Mouse (Mus musculus) neural tube, embryonic 15.5 days (tissue): ENCODE measurements around the gene Gm10401. TPM values are rescaled to one million over a fixed set of nuclear protein-coding genes. Genes with fewer than 3 reads are reported as not detected.

Experiments
- ATAC-seq: fragments of 200-750 bp; cut with Nextera tagmentation; 2 replicates; pipeline ENCODE4 v1.8.0; 2017; ENCODE audit warnings: mild to moderate bottlenecking, moderate TSS enrichment, moderate library complexity; ENCODE audit not compliant: low FRiP score
- H3K27ac ChIP-seq: fragments of 300-500 bp; sonication (generic); replicated peaks from 2 replicates; pipeline ENCODE4 v1.5.1; 2015; ENCODE audit warnings: mild to moderate bottlenecking, inconsistent platforms
- H3K27me3 ChIP-seq: fragments of 300-500 bp; sonication (generic); replicated peaks from 2 replicates; pipeline ENCODE4 v1.6.1; 2015; ENCODE audit warnings: inconsistent platforms
- H3K36me3 ChIP-seq: fragments of 300-500 bp; sonication (generic); 2 replicates; pipeline ENCODE4 v1.6.1; 2015; ENCODE audit warnings: inconsistent platforms
- H3K4me1 ChIP-seq: fragments of 300-500 bp; sonication (generic); 2 replicates; pipeline ENCODE4 v1.6.1; 2015; ENCODE audit warnings: inconsistent platforms
- H3K4me2 ChIP-seq: fragments of 300-500 bp; sonication (generic); 2 replicates; pipeline ENCODE4 v1.6.1; 2015; ENCODE audit warnings: inconsistent platforms, mild to moderate bottlenecking, moderate library complexity
- H3K4me3 ChIP-seq: fragments of 300-500 bp; sonication (generic); replicated peaks from 2 replicates; pipeline ENCODE4 v1.5.1; 2015; ENCODE audit warnings: mild to moderate bottlenecking, inconsistent platforms
- H3K9ac ChIP-seq: fragments of 300-500 bp; sonication (generic); replicated peaks from 2 replicates; pipeline ENCODE4 v1.6.1; 2015; ENCODE audit warnings: mild to moderate bottlenecking, inconsistent platforms
- H3K9me3 ChIP-seq: fragments of 300-500 bp; sonication (generic); replicated peaks from 2 replicates; pipeline ENCODE4 v1.6.1; 2016; ENCODE audit warnings: inconsistent platforms
- WGBS: fragments of 180-500 bp; shearing (Covaris S2); methylation state at CpG from one replicate; pipeline ENCODE4 v1.1.7; 2015; ENCODE audit warnings: mixed read lengths; 5-methylcytosine and 5-hydroxymethylcytosine counted together
- polyA plus RNA-seq: library from polyadenylated mRNA; unstranded; fragments of >200 nt; fragmentation: Nextera tagmentation; extraction: Ambion mirVana; gene quantifications from 2 replicates; pipeline ENCODE4 v1.2.1, GENCODE M21; 2015

Gene Gm10401
- 36.7 and 40.5 TPM in 2 replicates for polyA plus RNA-seq

GRCm38 (mm10) chr5:115098195-115098594, at the start of gene Gm10401:
TSS of gene Gm10401 (minus strand) at chr5:115098295.
- no peak within 1 kb of the TSS for H3K9ac ChIP-seq
- no peak within 1 kb of the TSS for H3K27ac ChIP-seq
- H3K4me1 ChIP-seq, result no peaks in the 10 kb centered on the region
- peaks cover 64% of the 10 kb centered on the region for H3K36me3 ChIP-seq
- no peak within 1 kb of the TSS for H3K4me2 ChIP-seq
- no peaks in the 10 kb centered on the region for H3K9me3 ChIP-seq
- WGBS, result 98% methylated on average over 8 of the region's 8 CpGs
- H3K27me3 ChIP-seq, result no peaks in the 10 kb centered on the region
- H3K4me3 ChIP-seq, result no peak within 1 kb of the TSS
- no peak for ATAC-seq

DNA sequence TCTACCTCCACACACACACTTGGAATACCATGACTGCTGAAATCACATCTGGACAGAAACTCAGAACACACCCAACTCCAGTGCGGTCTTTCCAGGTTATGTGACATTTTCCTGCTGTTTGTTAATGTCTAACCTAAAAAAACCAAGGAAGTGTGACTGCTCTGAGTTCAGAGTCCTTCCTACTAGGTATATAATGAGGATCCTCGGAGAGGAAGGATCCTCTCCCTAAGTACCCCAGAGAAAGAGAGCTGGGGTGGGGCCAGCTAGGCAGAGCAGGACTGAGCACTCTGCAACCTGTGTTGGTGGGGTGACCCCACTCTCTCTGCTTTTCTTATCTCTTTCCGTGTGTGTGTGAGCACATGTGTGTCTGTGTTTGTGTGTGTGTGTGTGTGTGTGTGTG, 49.3 kb upstream of the Gm10401 start:
- H3K36me3 ChIP-seq, result peaks cover 68% of the 10 kb centered on the region
- ATAC-seq, result no peak

GRCm38 (mm10) chr5:115146747-115147130, 48.6 kb upstream of the Gm10401 start:
- H3K27me3 ChIP-seq, result no peaks in the 10 kb centered on the region
- H3K9me3 ChIP-seq, result no peaks in the 10 kb centered on the region
- no peak for ATAC-seq
- H3K27ac ChIP-seq, result no peak overlapping the region
- H3K36me3 ChIP-seq, result peaks cover 68% of the 10 kb centered on the region
- no peak overlapping the region for H3K4me3 ChIP-seq
- H3K4me1 ChIP-seq, result peaks cover 8% of the 10 kb centered on the region
- no peak overlapping the region for H3K9ac ChIP-seq
- H3K4me2 ChIP-seq, result no peak overlapping the region

More for the DNA sequence above, 49.3 kb upstream of the Gm10401 start:
- Histone ChIP-seq H3K27ac (no peak overlapping the region), H3K4me2 (no peak overlapping the region), H3K4me3 (no peak overlapping the region), H3K27me3 (no peaks in the 10 kb centered on the region), H3K9ac (no peak overlapping the region), H3K9me3 (no peaks in the 10 kb centered on the region), H3K4me1 (peaks cover 8% of the 10 kb centered on the region)
- 92% methylated on average over 3 of the region's 3 CpGs for WGBS

DNA sequence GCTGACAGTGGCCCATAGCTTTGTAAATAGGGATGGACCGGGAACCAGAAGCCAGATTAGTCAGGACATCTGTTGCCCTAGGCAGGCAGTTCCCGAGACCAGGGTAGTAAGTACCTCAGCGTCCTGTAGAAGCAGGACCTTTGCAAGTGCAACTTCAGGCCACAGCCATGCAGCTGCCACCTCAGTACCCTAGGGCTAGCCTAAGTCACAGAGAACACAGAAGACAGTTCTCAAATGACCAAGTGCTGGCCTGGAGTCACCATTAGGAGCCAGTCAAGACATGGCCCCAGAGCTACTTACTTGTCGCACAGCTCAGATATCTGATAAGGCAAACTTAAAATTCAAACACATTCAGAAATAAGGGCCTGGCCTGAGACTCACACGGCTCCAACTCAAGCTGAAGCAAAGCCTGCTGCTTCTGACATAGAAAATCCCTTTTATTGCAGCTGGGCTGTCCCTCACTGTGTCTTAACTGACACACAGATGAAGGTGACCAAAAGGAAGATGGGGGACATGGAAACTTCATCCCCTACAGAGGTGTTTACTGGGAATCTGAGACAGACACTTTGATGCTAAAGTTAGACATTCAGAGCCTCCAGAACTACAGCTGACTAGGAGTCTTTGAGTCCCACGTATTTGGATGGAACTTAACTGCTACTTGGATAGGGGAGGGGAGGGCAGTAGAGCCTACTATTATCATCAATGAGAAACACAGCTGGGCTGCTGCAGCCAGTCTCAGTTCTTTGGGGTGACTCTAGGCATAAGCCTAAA, 48.1 kb upstream of the Gm10401 start:
- Histone ChIP-seq H3K4me1 (peaks cover 8% of the 10 kb centered on the region), H3K9ac (no peak overlapping the region), H3K36me3 (peaks cover 68% of the 10 kb centered on the region), H3K9me3 (no peaks in the 10 kb centered on the region), H3K27me3 (no peaks in the 10 kb centered on the region), H3K4me2 (no peak overlapping the region), H3K27ac (no peak overlapping the region), H3K4me3 (no peak overlapping the region)
- ATAC-seq, result no peak
- WGBS, result 88% methylated on average over 6 of the region's 6 CpGs

- Histone ChIP-seq H3K27me3 (no peaks in the 10 kb centered on the region), H3K36me3 (peaks cover 61% of the 10 kb centered on the region), H3K4me3 (no peak overlapping the region), H3K9me3 (no peaks in the 10 kb centered on the region), H3K4me1 (peaks cover 8% of the 10 kb centered on the region), H3K9ac (no peak overlapping the region), H3K27ac (no peak overlapping the region), H3K4me2 (no peak overlapping the region)
- ATAC-seq, result no peak
- WGBS, result 70% methylated on average over 11 of the region's 11 CpGs
Measured at GRCm38 (mm10) chr5:115145253-115145968, 47.3 kb upstream of the Gm10401 start.

- H3K9ac ChIP-seq, result no peak overlapping the region
- no peak overlapping the region for H3K4me3 ChIP-seq
- ATAC-seq, result no peak
- H3K4me1 ChIP-seq, result peaks cover 8% of the 10 kb centered on the region
- no peaks in the 10 kb centered on the region for H3K27me3 ChIP-seq
- no peak overlapping the region for H3K4me2 ChIP-seq
- H3K36me3 ChIP-seq, result peaks cover 51% of the 10 kb centered on the region
- WGBS, result 77% methylated on average over 6 of the region's 6 CpGs
- no peaks in the 10 kb centered on the region for H3K9me3 ChIP-seq
- no peak overlapping the region for H3K27ac ChIP-seq
Measured at GRCm38 (mm10) chr5:115144471-115144870, 46.4 kb upstream of the Gm10401 start.

- ATAC-seq, result no peak
- no peaks in the 10 kb centered on the region for H3K27me3 ChIP-seq
- peaks cover 8% of the 10 kb centered on the region for H3K4me1 ChIP-seq
- no peak overlapping the region for H3K4me3 ChIP-seq
- H3K9ac ChIP-seq, result 0 out of 2 replicates have a peak overlapping the region, but pooled peaks have one; percentile 10
- peak overlapping the region; percentile 33; the same call in 1 of the 2 replicates for H3K27ac ChIP-seq
- no peaks in the 10 kb centered on the region for H3K9me3 ChIP-seq
- WGBS, result 78% methylated on average over 10 of the region's 10 CpGs
- H3K36me3 ChIP-seq, result peaks cover 44% of the 10 kb centered on the region
- H3K4me2 ChIP-seq, result no peak overlapping the region
Measured at GRCm38 (mm10) chr5:115143552-115143951, 45.5 kb upstream of the Gm10401 start.

DNA sequence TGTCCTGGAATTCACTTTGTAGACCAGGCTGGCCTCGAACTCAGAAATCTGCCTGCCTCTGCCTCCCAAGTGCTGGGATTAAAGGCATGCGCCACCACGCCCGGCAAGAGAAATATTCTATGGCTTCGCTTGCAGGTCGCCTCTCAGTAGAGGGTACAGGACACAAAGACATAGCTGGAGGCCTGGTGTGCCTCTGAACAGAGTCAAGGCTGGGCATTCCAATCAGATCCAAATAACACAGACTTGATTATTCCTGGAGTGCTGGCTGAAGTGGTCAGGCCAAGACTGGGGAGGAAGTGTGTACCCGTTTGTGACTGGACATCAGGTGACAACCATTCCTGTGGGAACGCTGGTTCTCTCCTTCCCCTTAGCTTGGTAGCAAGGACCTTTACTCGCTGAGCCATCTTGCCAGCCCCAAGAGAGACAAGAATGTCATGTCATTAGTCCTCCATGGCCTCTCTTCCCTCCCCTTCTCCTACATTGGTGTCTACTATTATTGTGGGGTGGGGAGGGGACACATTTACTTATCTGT, 44.1 kb upstream of the Gm10401 start:
- ATAC-seq, result no peak
- Histone ChIP-seq H3K4me2 (no peak overlapping the region), H3K4me1 (peaks cover 8% of the 10 kb centered on the region), H3K9ac (no peak overlapping the region), H3K36me3 (peaks cover 31% of the 10 kb centered on the region), H3K27me3 (no peaks in the 10 kb centered on the region), H3K4me3 (no peak overlapping the region), H3K9me3 (no peaks in the 10 kb centered on the region), H3K27ac (no peak overlapping the region)
- WGBS, result 88% methylated on average over 9 of the region's 9 CpGs

GRCm38 (mm10) chr5:115140726-115141125, 42.6 kb upstream of the Gm10401 start:
- H3K36me3 ChIP-seq, result peaks cover 16% of the 10 kb centered on the region
- no peak overlapping the region for H3K4me2 ChIP-seq
- H3K4me1 ChIP-seq, result peaks cover 8% of the 10 kb centered on the region
- H3K9me3 ChIP-seq, result no peaks in the 10 kb centered on the region
- no peak overlapping the region for H3K9ac ChIP-seq
- 83% methylated on average over 3 of the region's 3 CpGs for WGBS
- no peak overlapping the region for H3K27ac ChIP-seq
- no peak for ATAC-seq
- no peak overlapping the region for H3K4me3 ChIP-seq
- no peaks in the 10 kb centered on the region for H3K27me3 ChIP-seq

DNA sequence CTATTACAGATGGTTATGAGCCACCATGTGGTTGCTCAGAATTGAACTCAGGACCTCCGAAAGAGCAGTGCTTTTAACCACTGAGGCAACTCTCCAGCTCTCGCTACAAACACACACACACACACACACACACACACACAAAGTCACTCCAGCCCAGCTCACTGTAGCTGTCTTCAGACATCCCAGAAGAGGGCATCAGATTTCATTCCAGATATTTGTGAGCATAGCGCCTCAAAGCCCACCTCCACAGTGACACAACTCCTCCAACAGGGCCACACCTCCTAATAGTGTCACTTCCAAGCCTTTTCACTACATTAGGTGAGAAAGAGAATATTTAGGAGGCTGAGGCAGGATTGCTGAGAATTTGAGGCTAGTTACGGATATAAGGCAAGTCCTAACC, 41.0 kb upstream of the Gm10401 start:
- H3K27ac ChIP-seq, result no peak overlapping the region

DNA sequence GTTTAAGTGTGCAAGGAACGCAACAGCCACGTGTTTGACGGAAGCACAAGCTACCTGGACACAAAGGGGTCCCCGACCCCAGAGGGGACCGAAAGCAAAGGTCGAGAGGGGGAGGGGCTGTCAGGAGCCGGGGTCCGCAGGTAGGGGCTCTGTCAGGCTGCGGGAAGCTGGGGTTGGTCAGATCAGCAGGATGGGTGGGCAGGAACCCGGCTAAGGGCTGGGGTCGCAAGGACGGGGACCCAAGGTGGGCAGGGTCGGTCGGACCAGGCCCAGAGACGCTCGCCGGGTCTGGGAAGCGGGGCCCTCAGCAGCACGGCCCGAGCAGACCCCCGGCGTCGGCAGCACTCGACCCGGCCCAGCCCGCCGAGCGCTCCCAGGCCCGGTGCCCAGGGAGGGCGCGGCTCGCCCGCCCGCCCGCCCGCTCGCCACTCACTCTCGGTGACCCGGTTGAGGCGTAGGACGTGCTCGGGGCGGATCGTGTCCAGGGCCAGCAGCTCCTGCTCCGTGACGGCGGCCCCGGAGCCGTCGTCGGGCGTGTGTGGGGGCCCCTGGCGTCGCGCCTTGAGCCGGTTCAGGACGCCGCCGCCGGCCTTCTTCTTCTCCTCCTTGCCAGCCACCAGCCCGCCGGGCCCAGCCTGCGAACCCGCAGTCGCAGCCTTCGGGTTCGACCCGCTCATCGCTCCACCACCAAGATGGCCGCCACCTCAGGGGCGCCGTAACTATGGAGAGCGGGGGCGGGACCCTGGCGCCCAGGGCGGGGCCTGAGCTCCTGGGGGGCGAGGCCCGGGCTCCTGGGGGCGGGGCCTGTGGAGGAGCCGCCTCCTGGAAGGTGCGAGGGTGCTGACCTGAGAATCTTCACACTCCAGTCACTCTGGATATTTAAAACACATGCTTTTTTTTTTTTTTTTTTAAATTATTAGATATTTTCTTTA, 36.4 kb upstream of the Gm10401 start, which contains the start of gene Unc119b:
Unc119b (minus strand) TSS at position 742 of the 932 bp plus-strand sequence.
- Histone ChIP-seq H3K36me3 (peaks cover 5% of the 10 kb centered on the region), H3K27ac (peak within 1 kb of the TSS; percentile 67), H3K4me2 (peak within 1 kb of the TSS; percentile 91), H3K4me3 (peak within 1 kb of the TSS; percentile 83), H3K4me1 (peaks cover 28% of the 10 kb centered on the region), H3K27me3 (no peaks in the 10 kb centered on the region), H3K9me3 (no peaks in the 10 kb centered on the region), H3K9ac (peak within 1 kb of the TSS; percentile 79)
- ATAC-seq, result peak; percentile 96
- under 1% methylated on average over 78 of the region's 81 CpGs for WGBS

More for the DNA sequence above, 41.0 kb upstream of the Gm10401 start:
- H3K4me3 ChIP-seq, result no peak overlapping the region
- H3K27me3 ChIP-seq, result no peaks in the 10 kb centered on the region
- no peaks in the 10 kb centered on the region for H3K9me3 ChIP-seq
- no peak for ATAC-seq
- H3K9ac ChIP-seq, result no peak overlapping the region
- 81% methylated on average over 4 of the region's 4 CpGs for WGBS
- H3K4me1 ChIP-seq, result peaks cover 10% of the 10 kb centered on the region
- 0 out of 2 replicates have a peak, but pooled peaks cover 3% of the 10 kb centered on the region for H3K36me3 ChIP-seq
- no peak overlapping the region for H3K4me2 ChIP-seq
